ENCODE assay signal across 8 mouse cellular contexts in the genomic region with DNA sequence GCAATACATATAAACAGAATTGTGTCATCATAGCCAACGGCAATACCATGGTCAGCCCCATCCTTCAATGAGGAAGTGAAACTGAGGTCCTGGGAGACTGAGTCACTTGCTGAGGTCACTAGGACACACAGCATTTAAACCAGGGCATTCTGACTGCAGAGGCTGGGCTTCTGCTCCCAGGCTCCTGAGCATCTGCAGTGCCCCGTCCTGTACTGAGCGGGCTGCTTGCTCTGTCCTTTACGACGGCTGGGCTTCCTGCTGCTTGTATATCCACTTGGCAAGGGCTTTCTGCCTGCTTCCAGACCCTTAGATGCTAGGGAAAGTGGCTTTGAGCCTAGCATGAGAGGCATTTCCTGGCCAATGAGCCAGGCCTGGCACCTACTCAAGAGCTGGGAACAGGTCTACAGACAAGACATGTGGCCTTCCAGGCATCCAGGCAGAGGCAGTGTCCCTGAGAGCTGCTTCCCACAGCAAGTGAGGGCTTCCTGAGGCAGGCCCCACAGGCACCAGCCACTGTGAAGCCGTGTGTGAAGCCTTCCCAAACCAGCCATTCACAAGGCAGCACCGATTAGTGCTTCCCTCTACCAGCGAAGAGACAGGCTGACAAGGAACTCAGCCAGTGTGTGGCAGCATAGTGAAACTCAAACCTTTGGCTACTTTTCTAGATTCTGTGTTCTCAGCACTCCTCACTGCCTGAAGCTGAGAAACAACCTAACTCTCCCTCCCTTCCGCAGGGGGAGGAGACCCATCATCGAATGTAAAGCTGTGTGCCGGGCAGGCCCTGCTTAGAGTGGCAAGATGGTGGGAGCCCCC. TPM values are rescaled to one million over a fixed set of nuclear protein-coding genes. Genes with fewer than 3 reads are reported as not detected.
DNase-seq lines count a peak whose midpoint lies in the region; ATAC-seq lines count a peak whose summit lies in the region.

No protein-coding gene starts in this region.

- DNase-seq in ovary, postnatal 10 days (ENCODE audit: low spot score), result peak; percentile 43
- no peak for DNase-seq in ovary, adult 18-20 months (ENCODE audit: low spot score)
- DNase-seq in embryo, embryonic 9.5 days (ENCODE audit: extremely low spot score), result peak; percentile 33
- peak; percentile 86 to 90 for DNase-seq in heart, adult 9 months (ENCODE audit: low spot score in 2 of 2)
- DNase-seq in kidney, adult 8-10 months, result peak; percentile 50 to 52
- no peak for DNase-seq in yolk sac, embryonic 10.5 days (ENCODE audit: low spot score)

- no peaks in the 10 kb centered on the region for H3K9me3 ChIP-seq in liver, embryonic 12.5 days (replicated peaks)

- H3K27ac ChIP-seq in liver, embryonic 12.5 days, result peak overlapping the region; percentile 52; the same call in 1 of the 2 replicates

- H3K36me3 ChIP-seq in liver, embryonic 12.5 days, result peaks cover 13% of the 10 kb centered on the region

- peak; percentile 22; the same call in 1 of the 2 replicates for ATAC-seq in liver, embryonic 12.5 days
- peak; percentile 74 for ATAC-seq in monocyte, adult 5-6 weeks (replicated peaks; ENCODE audit: insufficient number of reproducible peaks, low FRiP score, low TSS enrichment, poor library complexity, severe bottlenecking)

- no peaks in the 10 kb centered on the region for H3K27me3 ChIP-seq in liver, embryonic 12.5 days (replicated peaks)

- peaks cover 11% of the 10 kb centered on the region for H3K4me1 ChIP-seq in liver, embryonic 12.5 days

- H3K4me2 ChIP-seq in liver, embryonic 12.5 days, result no peak overlapping the region

- H3K9ac ChIP-seq in liver, embryonic 12.5 days, result no peak overlapping the region

- WGBS in liver, embryonic 12.5 days (ENCODE audit: insufficient replicate concordance), result 45% methylated on average over 11 of the region's 11 CpGs

- H3K4me3 ChIP-seq in liver, embryonic 12.5 days, result no peak overlapping the region

RNA-seq across cellular contexts. Expression of gene Prkcd, which starts 32.5 kb away (rescaled TPM):
- polyA plus RNA-seq in liver, embryonic 12.5 days (2016; fragmentation: Nextera tagmentation; extraction: Ambion mirVana), result 22.9 and 23.1 TPM in 2 replicates
- 610 to 725 TPM (median 637 TPM) in 3 replicates for total RNA-seq in monocyte, adult 5-6 weeks (2017)

RNA-seq across cellular contexts. Expression of gene Tkt, which starts 45.3 kb away (rescaled TPM):
- 267 and 280 TPM in 2 replicates for polyA plus RNA-seq in liver, embryonic 12.5 days (2016; fragmentation: Nextera tagmentation; extraction: Ambion mirVana)
- total RNA-seq in monocyte, adult 5-6 weeks (2017), result 278 to 467 TPM (median 383 TPM) in 3 replicates

Comparison
In these comparisons a context has a peak if more than half of its experiments do, and no peak if none do; other contexts are left out.
1. DNase-seq: peak in ovary, postnatal 10 days (single experiment), embryo, embryonic 9.5 days (single experiment), heart, adult 9 months (2 of 2) and kidney, adult 8-10 months (2 of 2); none in ovary, adult 18-20 months (single experiment) and yolk sac, embryonic 10.5 days (single experiment).